Mouse (Mus musculus): ENCODE results near the gene Rcan3. TPM values are rescaled to one million over a fixed set of nuclear protein-coding genes. Genes with fewer than 3 reads are reported as not detected.

Gene Rcan3
- polyA plus RNA-seq, 1 experiment from 2014 or later = 15.2 TPM

DNA sequence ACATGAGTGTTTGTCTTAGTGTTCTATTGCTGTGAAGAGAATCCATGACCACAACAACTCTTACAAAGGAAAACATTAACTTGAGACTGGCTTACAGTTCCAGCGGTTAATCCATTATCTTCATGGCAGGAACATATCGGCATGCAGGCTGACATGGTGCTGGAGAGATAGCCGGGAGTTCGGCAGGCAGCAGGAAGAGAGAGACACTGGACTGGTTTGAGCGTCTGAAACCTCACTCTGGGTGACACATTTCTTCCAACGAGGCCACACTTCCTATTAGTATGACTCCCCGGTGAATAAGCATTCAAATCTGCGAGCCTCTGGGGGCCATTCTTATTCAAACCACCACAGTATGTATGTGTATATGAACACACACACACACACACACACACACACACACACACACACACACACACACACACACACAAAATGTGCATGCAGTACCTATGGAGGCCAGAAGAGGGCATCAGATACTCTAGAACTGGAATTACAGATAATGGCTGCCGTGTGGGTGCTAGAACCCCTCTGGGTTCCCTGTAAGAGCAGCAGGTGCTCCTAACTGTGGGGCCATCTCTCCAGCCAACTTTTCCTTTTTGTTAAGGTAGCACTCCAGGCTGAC is 6.4 kb upstream of the Rcan3 start:
- H3K4me1 ChIP-seq (ENCODE audit: control insufficient read depth, insufficient read depth, low read length) = 0 out of 2 replicates have a peak, but pooled peaks cover 5% of the 10 kb centered on the region
- H3K36me3 ChIP-seq (ENCODE audit: control insufficient read depth, insufficient read depth, low read length) = no peaks in the 10 kb centered on the region
- peak overlapping the region; percentile 65; the same call in 1 of the 2 replicates for H3K27ac ChIP-seq (ENCODE audit: low read depth, low read length)
- H3K27me3 ChIP-seq (ENCODE audit: control insufficient read depth, insufficient read depth, low read length) = no peaks in the 10 kb centered on the region
- no peak overlapping the region for H3K9ac ChIP-seq (ENCODE audit: low read depth, low read length)
- no peak overlapping the region for H3K4me2 ChIP-seq (replicated peaks; ENCODE audit: low read depth, low read length)
- no peak for ATAC-seq (ENCODE audit: low FRiP score, low TSS enrichment)
- H3K9me3 ChIP-seq (ENCODE audit: control insufficient read depth, low read length) = no peaks in the 10 kb centered on the region
- WGBS = 61% methylated on average over 9 of the region's 9 CpGs
- H3K4me3 ChIP-seq (ENCODE audit: low read length) = no peak overlapping the region

DNA sequence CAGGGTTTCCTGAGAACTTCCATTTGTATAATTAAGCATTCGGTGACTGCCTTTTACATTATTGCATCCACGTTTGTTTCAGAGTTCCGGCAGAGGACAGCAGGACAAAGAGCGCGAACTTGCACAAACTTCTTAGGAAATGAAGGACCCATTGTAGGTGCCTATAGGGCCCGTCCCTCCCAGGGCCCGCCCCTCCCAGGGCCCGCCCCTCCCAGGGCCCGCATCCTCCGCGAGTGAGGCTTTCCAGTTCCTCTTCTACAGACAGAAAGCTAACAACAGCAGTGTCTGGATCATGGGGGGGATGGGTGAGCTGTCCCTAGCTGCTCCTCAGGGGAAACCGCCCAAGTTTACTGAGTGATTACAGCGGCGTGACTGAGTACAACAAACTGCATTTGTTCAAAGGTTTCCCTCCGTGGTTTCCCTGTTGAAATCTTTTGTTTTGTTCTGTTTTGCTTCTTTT is 5.6 kb upstream of the Rcan3 start:
- WGBS = 2% methylated on average over 15 of the region's 15 CpGs
- Histone ChIP-seq H3K9ac (ENCODE audit: low read depth, low read length) (peak overlapping the region; percentile 51), H3K27ac (ENCODE audit: low read depth, low read length) (peak overlapping the region; percentile 65), H3K36me3 (ENCODE audit: control insufficient read depth, insufficient read depth, low read length) (no peaks in the 10 kb centered on the region), H3K9me3 (ENCODE audit: control insufficient read depth, low read length) (no peaks in the 10 kb centered on the region), H3K4me2 (replicated peaks; ENCODE audit: low read depth, low read length) (peak overlapping the region; percentile 40), H3K4me3 (ENCODE audit: low read length) (peak overlapping the region; percentile 6; the same call in 1 of the 2 replicates), H3K4me1 (ENCODE audit: control insufficient read depth, insufficient read depth, low read length) (0 out of 2 replicates have a peak, but pooled peaks cover 5% of the 10 kb centered on the region), H3K27me3 (ENCODE audit: control insufficient read depth, insufficient read depth, low read length) (no peaks in the 10 kb centered on the region)
- ATAC-seq (ENCODE audit: low FRiP score, low TSS enrichment) = peak; percentile 92

DNA sequence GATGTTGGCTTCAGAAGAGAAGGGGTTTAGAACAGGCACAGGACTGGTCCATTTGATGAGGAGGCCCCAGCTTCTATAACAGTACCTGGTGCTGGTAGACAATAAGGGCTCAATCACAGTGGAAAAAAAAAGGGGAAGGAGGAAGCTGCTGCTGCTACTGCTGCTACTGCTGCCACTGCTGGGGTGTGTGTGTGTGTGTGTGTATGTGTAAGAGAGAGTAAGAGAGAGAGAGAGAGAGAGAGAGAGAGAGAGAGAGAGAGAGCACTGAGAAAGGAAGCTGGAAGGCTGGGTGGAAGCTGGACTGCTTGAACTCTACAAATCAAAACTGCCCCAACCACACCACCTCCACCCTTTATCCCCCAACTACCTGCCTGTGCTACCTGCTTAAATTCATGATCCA is 4.3 kb upstream of the Rcan3 start:
- Histone ChIP-seq H3K4me1 (ENCODE audit: control insufficient read depth, insufficient read depth, low read length) (peaks cover 9% of the 10 kb centered on the region; the same call in 1 of the 2 replicates), H3K4me2 (replicated peaks; ENCODE audit: low read depth, low read length) (no peak overlapping the region), H3K27ac (ENCODE audit: low read depth, low read length) (no peak overlapping the region), H3K9ac (ENCODE audit: low read depth, low read length) (no peak overlapping the region), H3K4me3 (ENCODE audit: low read length) (no peak overlapping the region), H3K9me3 (ENCODE audit: control insufficient read depth, low read length) (no peaks in the 10 kb centered on the region), H3K36me3 (ENCODE audit: control insufficient read depth, insufficient read depth, low read length) (no peaks in the 10 kb centered on the region), H3K27me3 (ENCODE audit: control insufficient read depth, insufficient read depth, low read length) (no peaks in the 10 kb centered on the region)
- ATAC-seq (ENCODE audit: low FRiP score, low TSS enrichment) = no peak

DNA sequence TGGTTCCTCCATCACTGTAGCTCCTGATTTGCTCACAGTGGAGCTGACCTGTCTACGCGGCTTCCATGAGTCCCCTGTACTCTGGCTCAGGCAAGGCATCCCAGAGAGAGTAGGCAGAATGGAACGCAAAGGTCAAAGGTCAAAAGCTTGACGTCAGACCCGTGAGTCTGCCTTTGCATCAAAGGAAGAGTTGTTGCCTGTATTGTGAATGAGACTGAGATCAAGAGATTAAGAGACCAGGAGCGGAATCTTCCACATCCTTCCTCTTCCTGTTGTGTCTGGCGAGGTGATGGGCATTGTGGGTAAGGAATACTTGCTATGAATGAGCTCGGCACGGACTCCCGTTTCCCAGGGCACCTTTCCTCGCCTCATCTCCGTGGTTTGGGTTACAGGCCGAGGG is 2.6 kb upstream of the Rcan3 start:
- Histone ChIP-seq H3K27me3 (ENCODE audit: control insufficient read depth, insufficient read depth, low read length) (no peaks in the 10 kb centered on the region), H3K9ac (ENCODE audit: low read depth, low read length) (no peak overlapping the region), H3K36me3 (ENCODE audit: control insufficient read depth, insufficient read depth, low read length) (no peaks in the 10 kb centered on the region), H3K4me3 (ENCODE audit: low read length) (no peak overlapping the region), H3K9me3 (ENCODE audit: control insufficient read depth, low read length) (no peaks in the 10 kb centered on the region), H3K4me2 (replicated peaks; ENCODE audit: low read depth, low read length) (no peak overlapping the region), H3K27ac (ENCODE audit: low read depth, low read length) (no peak overlapping the region), H3K4me1 (ENCODE audit: control insufficient read depth, insufficient read depth, low read length) (peaks cover 9% of the 10 kb centered on the region; the same call in 1 of the 2 replicates)
- WGBS = 58% methylated on average over 13 of the region's 13 CpGs
- ATAC-seq (ENCODE audit: low FRiP score, low TSS enrichment) = no peak

DNA sequence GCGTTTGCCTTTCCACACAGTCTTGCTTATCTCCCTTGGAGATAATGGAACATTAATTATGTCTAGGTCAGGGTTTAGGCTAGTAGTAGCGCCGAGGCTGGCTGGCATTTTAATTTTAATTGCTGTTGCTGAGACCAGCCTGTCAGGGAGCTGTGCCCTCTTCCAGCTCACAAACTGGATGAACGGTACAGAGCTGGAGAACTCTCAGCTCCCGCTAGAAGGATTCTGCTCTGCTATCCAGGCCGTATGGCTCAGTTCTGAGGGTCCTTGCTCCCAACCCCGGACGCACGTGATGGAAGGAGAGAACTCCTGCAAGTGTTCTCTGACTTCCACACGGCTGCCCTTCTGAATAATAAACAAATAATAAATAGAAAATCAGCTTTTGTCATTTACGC is 739 bp upstream of the Rcan3 start:
- 0 out of 2 replicates have a peak, but pooled peaks have one; percentile 6 for ATAC-seq (ENCODE audit: low FRiP score, low TSS enrichment)
- 0 out of 2 replicates have a peak overlapping the region, but pooled peaks have one; percentile 24 for H3K27ac ChIP-seq (ENCODE audit: low read depth, low read length)
- WGBS = 28% methylated on average over 11 of the region's 11 CpGs
- H3K36me3 ChIP-seq (ENCODE audit: control insufficient read depth, insufficient read depth, low read length) = no peaks in the 10 kb centered on the region
- H3K4me1 ChIP-seq (ENCODE audit: control insufficient read depth, insufficient read depth, low read length) = peaks cover 8% of the 10 kb centered on the region; the same call in 1 of the 2 replicates
- no peaks in the 10 kb centered on the region for H3K9me3 ChIP-seq (ENCODE audit: control insufficient read depth, low read length)
- peak overlapping the region; percentile 85 for H3K4me3 ChIP-seq (ENCODE audit: low read length)
- H3K27me3 ChIP-seq (ENCODE audit: control insufficient read depth, insufficient read depth, low read length) = no peaks in the 10 kb centered on the region
- peak overlapping the region; percentile 60 for H3K9ac ChIP-seq (ENCODE audit: low read depth, low read length)
- peak overlapping the region; percentile 94 for H3K4me2 ChIP-seq (replicated peaks; ENCODE audit: low read depth, low read length)

GRCm38 (mm10) chr4:135433086-135433442 is 589 bp downstream of the Rcan3 start:
- Histone ChIP-seq H3K9me3 (ENCODE audit: control insufficient read depth, low read length) (no peaks in the 10 kb centered on the region), H3K36me3 (ENCODE audit: control insufficient read depth, insufficient read depth, low read length) (no peaks in the 10 kb centered on the region), H3K9ac (ENCODE audit: low read depth, low read length) (peak overlapping the region; percentile 82), H3K4me1 (ENCODE audit: control insufficient read depth, insufficient read depth, low read length) (peaks cover 4% of the 10 kb centered on the region; the same call in 1 of the 2 replicates), H3K4me3 (ENCODE audit: low read length) (peak overlapping the region; percentile 85), H3K27ac (ENCODE audit: low read depth, low read length) (no peak overlapping the region), H3K27me3 (ENCODE audit: control insufficient read depth, insufficient read depth, low read length) (no peaks in the 10 kb centered on the region), H3K4me2 (replicated peaks; ENCODE audit: low read depth, low read length) (peak overlapping the region; percentile 94)
- WGBS = 12% methylated on average over 10 of the region's 10 CpGs
- ATAC-seq (ENCODE audit: low FRiP score, low TSS enrichment) = no peak

DNA sequence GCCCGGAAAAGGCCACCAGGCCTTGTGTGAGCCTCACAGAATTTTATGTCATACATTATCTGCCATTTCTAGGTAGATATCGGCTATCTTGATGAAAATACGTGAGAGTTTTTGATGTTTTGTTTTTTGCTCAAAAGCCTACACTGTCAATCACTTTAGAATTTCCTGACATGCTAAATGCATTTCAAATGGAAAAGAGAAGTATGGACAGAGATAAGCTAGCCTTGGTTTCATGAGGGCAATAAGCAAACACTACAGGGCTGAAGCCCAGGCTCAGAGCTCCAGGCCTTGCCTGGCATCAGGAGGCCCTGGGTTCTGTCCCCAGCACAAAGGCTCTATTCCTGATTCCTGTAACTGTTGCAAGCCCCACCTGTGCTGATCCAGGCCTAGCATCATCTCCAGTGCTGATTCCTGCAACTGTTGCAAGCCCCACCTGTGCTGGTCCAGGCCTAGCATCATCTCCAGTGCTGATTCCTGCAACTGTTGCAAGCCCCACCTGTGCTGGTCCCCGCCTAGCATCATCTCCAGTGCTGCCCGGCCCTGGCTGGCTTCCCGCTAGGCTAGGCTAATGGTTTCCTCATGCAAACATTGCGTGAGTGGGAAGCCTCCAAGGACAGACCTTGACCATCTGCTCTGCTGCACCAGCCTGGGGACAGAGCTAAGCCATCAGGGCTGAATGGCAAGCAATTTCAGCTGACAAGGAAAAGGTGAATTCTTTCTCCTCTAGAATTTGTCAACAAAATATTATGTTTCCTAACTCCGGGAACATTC is 3.5 kb downstream of the Rcan3 start:
- peaks cover 4% of the 10 kb centered on the region; the same call in 1 of the 2 replicates for H3K4me1 ChIP-seq (ENCODE audit: control insufficient read depth, insufficient read depth, low read length)
- H3K4me2 ChIP-seq (replicated peaks; ENCODE audit: low read depth, low read length) = no peak overlapping the region
- no peaks in the 10 kb centered on the region for H3K27me3 ChIP-seq (ENCODE audit: control insufficient read depth, insufficient read depth, low read length)
- H3K9ac ChIP-seq (ENCODE audit: low read depth, low read length) = no peak overlapping the region
- no peaks in the 10 kb centered on the region for H3K36me3 ChIP-seq (ENCODE audit: control insufficient read depth, insufficient read depth, low read length)
- ATAC-seq (ENCODE audit: low FRiP score, low TSS enrichment) = no peak
- no peak overlapping the region for H3K27ac ChIP-seq (ENCODE audit: low read depth, low read length)
- no peaks in the 10 kb centered on the region for H3K9me3 ChIP-seq (ENCODE audit: control insufficient read depth, low read length)
- WGBS = 80% methylated on average over 8 of the region's 8 CpGs
- no peak overlapping the region for H3K4me3 ChIP-seq (ENCODE audit: low read length)

DNA sequence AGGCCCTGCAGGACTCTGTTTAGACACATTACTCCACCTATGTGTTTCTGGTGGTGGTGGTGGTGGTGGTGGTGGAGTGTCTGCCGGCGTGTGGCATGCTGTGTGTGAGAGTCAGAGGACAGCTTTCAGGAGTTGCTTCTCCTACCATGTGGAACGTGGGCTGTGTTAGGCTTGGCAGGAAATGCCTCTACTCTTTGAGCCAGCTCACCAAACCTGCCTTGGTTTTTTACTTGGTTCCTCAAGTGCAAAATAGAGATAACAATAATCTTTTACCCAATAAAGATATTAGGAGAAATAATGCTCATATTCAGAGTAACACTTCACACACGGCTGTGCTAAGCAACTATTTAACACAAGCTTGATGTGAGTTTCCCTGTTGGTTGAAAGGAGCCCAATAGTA is 4.3 kb downstream of the Rcan3 start:
- no peak overlapping the region for H3K27ac ChIP-seq (ENCODE audit: low read depth, low read length)
- peaks cover 3% of the 10 kb centered on the region; the same call in 1 of the 2 replicates for H3K36me3 ChIP-seq (ENCODE audit: control insufficient read depth, insufficient read depth, low read length)
- no peak overlapping the region for H3K4me2 ChIP-seq (replicated peaks; ENCODE audit: low read depth, low read length)
- no peak overlapping the region for H3K4me3 ChIP-seq (ENCODE audit: low read length)
- no peak overlapping the region for H3K9ac ChIP-seq (ENCODE audit: low read depth, low read length)
- H3K27me3 ChIP-seq (ENCODE audit: control insufficient read depth, insufficient read depth, low read length) = no peaks in the 10 kb centered on the region
- WGBS = 71% methylated on average over 4 of the region's 4 CpGs
- H3K9me3 ChIP-seq (ENCODE audit: control insufficient read depth, low read length) = no peaks in the 10 kb centered on the region
- H3K4me1 ChIP-seq (ENCODE audit: control insufficient read depth, insufficient read depth, low read length) = peaks cover 4% of the 10 kb centered on the region; the same call in 1 of the 2 replicates
- no peak for ATAC-seq (ENCODE audit: low FRiP score, low TSS enrichment)

DNA sequence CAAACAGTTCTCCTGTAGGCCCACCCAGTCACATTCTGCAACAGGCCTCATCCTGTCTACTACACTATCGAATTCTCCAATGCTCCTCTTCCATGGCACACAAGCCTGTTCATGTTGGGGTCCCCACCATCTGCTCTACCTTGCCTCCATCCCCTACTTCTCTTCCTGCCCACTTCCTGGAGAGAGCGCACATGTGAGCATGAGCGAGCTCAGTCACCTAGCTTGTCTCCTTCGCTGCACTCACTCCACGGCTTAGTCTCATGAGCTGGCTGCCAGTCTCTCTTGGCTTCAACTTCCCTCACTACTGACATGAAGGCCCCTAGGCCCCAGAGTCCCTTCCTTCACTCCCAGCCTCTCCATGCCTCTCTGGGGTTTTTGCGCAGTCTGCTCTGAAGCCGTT is 7.1 kb downstream of the Rcan3 start:
- H3K27ac ChIP-seq (ENCODE audit: low read depth, low read length) = no peak overlapping the region
- no peak overlapping the region for H3K4me3 ChIP-seq (ENCODE audit: low read length)
- no peaks in the 10 kb centered on the region for H3K27me3 ChIP-seq (ENCODE audit: control insufficient read depth, insufficient read depth, low read length)
- H3K9me3 ChIP-seq (ENCODE audit: control insufficient read depth, low read length) = no peaks in the 10 kb centered on the region
- ATAC-seq (ENCODE audit: low FRiP score, low TSS enrichment) = no peak
- no peaks in the 10 kb centered on the region for H3K4me1 ChIP-seq (ENCODE audit: control insufficient read depth, insufficient read depth, low read length)
- H3K36me3 ChIP-seq (ENCODE audit: control insufficient read depth, insufficient read depth, low read length) = peaks cover 6% of the 10 kb centered on the region
- no peak overlapping the region for H3K4me2 ChIP-seq (replicated peaks; ENCODE audit: low read depth, low read length)
- 92% methylated on average over 7 of the region's 7 CpGs for WGBS
- no peak overlapping the region for H3K9ac ChIP-seq (ENCODE audit: low read depth, low read length)

All from kidney, embryonic 14.5 days (tissue).